Mouse (Mus musculus) cerebellum, postnatal 4 days (tissue): ENCODE data around the gene Itgb1bp1.

Experiments
- DNase-seq, 2 experiments: peaks; one replicate each; pipeline ENCODE4 v3.0.0; 2022; ENCODE audit warnings: low spot score in 2 of 2, mixed read lengths in 1 of 2

Gene Itgb1bp1

GRCm38 (mm10) chr12:21201485-21202269, 84.4 kb downstream of the Itgb1bp1 start:
- no peak for DNase-seq

GRCm38 (mm10) chr12:21200613-21201012, 85.5 kb downstream of the Itgb1bp1 start:
- no peak for DNase-seq

DNA sequence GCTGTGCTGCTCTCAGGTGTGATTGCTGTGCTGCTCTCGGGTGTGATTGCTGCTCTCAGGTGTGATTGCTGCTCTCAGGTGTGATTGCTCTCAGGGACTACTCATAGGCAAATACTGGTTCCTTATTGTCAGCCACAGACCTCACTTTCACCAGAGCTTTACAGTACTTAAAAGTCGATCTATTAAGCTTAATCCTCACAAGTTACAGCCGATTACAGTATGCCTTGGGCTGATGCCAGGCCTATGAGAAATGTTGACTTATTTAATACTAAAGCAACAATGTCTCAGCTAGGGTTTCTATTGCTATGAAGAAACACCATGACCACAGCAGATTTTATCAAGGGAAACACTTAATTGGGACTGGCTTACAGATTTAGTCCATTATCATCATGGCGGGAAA, 89.7 kb downstream of the Itgb1bp1 start:
- DNase-seq: no peak

DNA sequence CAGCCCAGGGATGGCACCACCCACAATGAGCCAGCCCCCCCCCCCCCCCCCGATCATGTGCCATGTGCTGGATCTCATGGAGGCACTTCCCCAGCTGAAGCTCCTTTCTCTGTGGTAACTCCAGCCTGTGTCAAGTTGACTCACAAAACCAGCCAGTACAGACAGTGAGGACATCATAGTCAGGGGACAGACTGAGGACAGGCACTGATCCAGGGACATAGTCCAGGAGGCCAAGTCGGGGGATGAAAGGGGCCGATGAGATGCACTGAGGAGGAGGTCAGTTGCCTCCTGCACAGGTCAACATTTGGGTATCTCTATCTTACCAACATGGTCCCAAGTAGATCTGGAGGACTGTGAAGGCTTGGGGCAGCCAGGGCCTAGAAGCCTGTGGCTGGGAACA, 90.6 kb downstream of the Itgb1bp1 start:
- no peak for DNase-seq

- DNase-seq: no peak
Measured at GRCm38 (mm10) chr12:21191546-21191945, 94.5 kb downstream of the Itgb1bp1 start.
